Mouse (Mus musculus): ENCODE results near the gene Catsperg1. TPM values are rescaled to one million over a fixed set of nuclear protein-coding genes. Genes with fewer than 3 reads are reported as not detected.
"Not testable (repeated sequence)": the region's sequence is repeated elsewhere in the genome, so short reads cannot be mapped to it uniquely, and the experiment has no call there.

The Catsperg1 gene
- polyA plus RNA-seq, 1 experiment from 2014 or later, result 0.38 TPM

GRCm38 (mm10) chr7:29202577-29202976, 11.3 kb downstream of the Catsperg1 start:
- no peak overlapping the region for H3K9ac ChIP-seq
- H3K4me2 ChIP-seq, result no peak overlapping the region
- no peak overlapping the region for H3K4me3 ChIP-seq
- H3K4me1 ChIP-seq (replicated peaks), result no peaks in the 10 kb centered on the region
- WGBS, result 71% methylated on average over 6 of the region's 6 CpGs
- 0 out of 2 replicates have a peak, but pooled peaks cover 3% of the 10 kb centered on the region for H3K27me3 ChIP-seq (replicated peaks)
- no peak for ATAC-seq (ENCODE audit: insufficient number of reproducible peaks, low FRiP score)
- no peaks in the 10 kb centered on the region for H3K9me3 ChIP-seq (replicated peaks)
- H3K36me3 ChIP-seq, result no peaks in the 10 kb centered on the region
- no peak overlapping the region for H3K27ac ChIP-seq (ENCODE audit: poor library complexity, severe bottlenecking)

- H3K27me3 ChIP-seq (replicated peaks); H3K9ac ChIP-seq; H3K9me3 ChIP-seq (replicated peaks); H3K27ac ChIP-seq (ENCODE audit: poor library complexity, severe bottlenecking); H3K4me1 ChIP-seq (replicated peaks); ATAC-seq (ENCODE audit: insufficient number of reproducible peaks, low FRiP score); H3K4me2 ChIP-seq; H3K36me3 ChIP-seq; H3K4me3 ChIP-seq: not testable (repeated sequence)
- 81% methylated on average over 1 of the region's 1 CpGs for WGBS
Measured at GRCm38 (mm10) chr7:29194230-29194629, 19.6 kb downstream of the Catsperg1 start.

GRCm38 (mm10) chr7:29181323-29181722, 32.5 kb downstream of the Catsperg1 start:
- not testable (repeated sequence) for H3K9me3 ChIP-seq (replicated peaks); H3K4me2 ChIP-seq; H3K9ac ChIP-seq; H3K27me3 ChIP-seq (replicated peaks); H3K36me3 ChIP-seq; ATAC-seq (ENCODE audit: insufficient number of reproducible peaks, low FRiP score); H3K27ac ChIP-seq (ENCODE audit: poor library complexity, severe bottlenecking)
- 0 out of 2 replicates have a peak overlapping the region, but pooled peaks have one; percentile 80 for H3K4me3 ChIP-seq
- WGBS, result 90% methylated on average over 4 of the region's 4 CpGs
- peaks cover 18% of the 10 kb centered on the region for H3K4me1 ChIP-seq (replicated peaks)

- no peak overlapping the region for H3K9ac ChIP-seq
- H3K27me3 ChIP-seq (replicated peaks), result no peaks in the 10 kb centered on the region
- no peak overlapping the region for H3K27ac ChIP-seq (ENCODE audit: poor library complexity, severe bottlenecking)
- ATAC-seq (ENCODE audit: insufficient number of reproducible peaks, low FRiP score), result peak; percentile 27; the same call in 1 of the 2 replicates
- H3K4me2 ChIP-seq, result peak overlapping the region; percentile 88
- H3K36me3 ChIP-seq, result peaks cover 14% of the 10 kb centered on the region
- H3K4me1 ChIP-seq (replicated peaks), result peaks cover 18% of the 10 kb centered on the region
- WGBS, result 38% methylated on average over 5 of the region's 5 CpGs
- H3K9me3 ChIP-seq (replicated peaks), result no peaks in the 10 kb centered on the region
- peak overlapping the region; percentile 80 for H3K4me3 ChIP-seq
Measured at GRCm38 (mm10) chr7:29180854-29181236, 33.0 kb downstream of the Catsperg1 start.

- peak; percentile 95 for ATAC-seq (ENCODE audit: insufficient number of reproducible peaks, low FRiP score)
- H3K27ac ChIP-seq (ENCODE audit: poor library complexity, severe bottlenecking), result peak within 1 kb of the TSS; percentile 15; the same call in 1 of the 2 replicates
- H3K4me3 ChIP-seq, result peak within 1 kb of the TSS; percentile 80
- peak within 1 kb of the TSS; percentile 88 for H3K4me2 ChIP-seq
- H3K9me3 ChIP-seq (replicated peaks), result no peaks in the 10 kb centered on the region
- H3K9ac ChIP-seq, result peak within 1 kb of the TSS; percentile 86
- H3K4me1 ChIP-seq (replicated peaks), result peaks cover 18% of the 10 kb centered on the region
- no peaks in the 10 kb centered on the region for H3K27me3 ChIP-seq (replicated peaks)
- under 1% methylated on average over 62 of the region's 62 CpGs for WGBS
- peaks cover 20% of the 10 kb centered on the region for H3K36me3 ChIP-seq
Measured at GRCm38 (mm10) chr7:29180077-29180853, 33.6 kb downstream of the Catsperg1 start, which contains the start of gene Psmd8. TSS of gene Psmd8 (minus strand) at chr7:29180701.

- H3K4me2 ChIP-seq, result peak overlapping the region; percentile 88
- ATAC-seq (ENCODE audit: insufficient number of reproducible peaks, low FRiP score), result no peak
- H3K9ac ChIP-seq, result peak overlapping the region; percentile 86
- peak overlapping the region; percentile 80 for H3K4me3 ChIP-seq
- peaks cover 18% of the 10 kb centered on the region for H3K4me1 ChIP-seq (replicated peaks)
- H3K27me3 ChIP-seq (replicated peaks), result peaks cover 7% of the 10 kb centered on the region; the same call in 1 of the 2 replicates
- 28% methylated on average over 7 of the region's 7 CpGs for WGBS
- peaks cover 29% of the 10 kb centered on the region for H3K36me3 ChIP-seq
- no peaks in the 10 kb centered on the region for H3K9me3 ChIP-seq (replicated peaks)
- no peak overlapping the region for H3K27ac ChIP-seq (ENCODE audit: poor library complexity, severe bottlenecking)
Measured at GRCm38 (mm10) chr7:29179323-29179722, 34.5 kb downstream of the Catsperg1 start.

- ATAC-seq (ENCODE audit: insufficient number of reproducible peaks, low FRiP score), result no peak
- H3K4me1 ChIP-seq (replicated peaks), result peaks cover 18% of the 10 kb centered on the region
- H3K4me3 ChIP-seq, result no peak overlapping the region
- H3K9ac ChIP-seq, result no peak overlapping the region
- H3K27me3 ChIP-seq (replicated peaks), result peaks cover 18% of the 10 kb centered on the region
- H3K9me3 ChIP-seq (replicated peaks), result no peaks in the 10 kb centered on the region
- WGBS, result 88% methylated on average over 4 of the region's 4 CpGs
- H3K36me3 ChIP-seq, result peaks cover 42% of the 10 kb centered on the region
- 0 out of 2 replicates have a peak overlapping the region, but pooled peaks have one; percentile 88 for H3K4me2 ChIP-seq
- H3K27ac ChIP-seq (ENCODE audit: poor library complexity, severe bottlenecking), result no peak overlapping the region
Measured at GRCm38 (mm10) chr7:29178106-29178505, 35.7 kb downstream of the Catsperg1 start.

GRCm38 (mm10) chr7:29172390-29173016, 41.3 kb downstream of the Catsperg1 start:
- no peaks in the 10 kb centered on the region for H3K9me3 ChIP-seq (replicated peaks)
- WGBS, result 30% methylated on average over 32 of the region's 32 CpGs
- H3K27ac ChIP-seq (ENCODE audit: poor library complexity, severe bottlenecking), result no peak overlapping the region
- peaks cover 54% of the 10 kb centered on the region for H3K27me3 ChIP-seq (replicated peaks)
- peaks cover 38% of the 10 kb centered on the region for H3K4me1 ChIP-seq (replicated peaks)
- peaks cover 42% of the 10 kb centered on the region for H3K36me3 ChIP-seq
- 0 out of 2 replicates have a peak overlapping the region, but pooled peaks have one; percentile 89 for H3K4me2 ChIP-seq
- no peak for ATAC-seq (ENCODE audit: insufficient number of reproducible peaks, low FRiP score)
- no peak overlapping the region for H3K9ac ChIP-seq
- 0 out of 2 replicates have a peak overlapping the region, but pooled peaks have one; percentile 67 for H3K4me3 ChIP-seq

- ATAC-seq (ENCODE audit: insufficient number of reproducible peaks, low FRiP score), result no peak
- 6% methylated on average over 33 of the region's 34 CpGs for WGBS
Measured at GRCm38 (mm10) chr7:29171562-29172097, 42.2 kb downstream of the Catsperg1 start.

GRCm38 (mm10) chr7:29170755-29171561, 42.9 kb downstream of the Catsperg1 start:
- no peak for ATAC-seq (ENCODE audit: insufficient number of reproducible peaks, low FRiP score)
- H3K4me1 ChIP-seq (replicated peaks), result peaks cover 38% of the 10 kb centered on the region
- H3K4me3 ChIP-seq, result peak overlapping the region; percentile 67
- peaks cover 29% of the 10 kb centered on the region for H3K36me3 ChIP-seq
- H3K9ac ChIP-seq, result peak overlapping the region; percentile 69
- H3K9me3 ChIP-seq (replicated peaks), result no peaks in the 10 kb centered on the region
- 2% methylated on average over 43 of the region's 43 CpGs for WGBS
- H3K27ac ChIP-seq (ENCODE audit: poor library complexity, severe bottlenecking), result no peak overlapping the region
- peaks cover 56% of the 10 kb centered on the region for H3K27me3 ChIP-seq (replicated peaks)
- H3K4me2 ChIP-seq, result peak overlapping the region; percentile 89

More at GRCm38 (mm10) chr7:29171562-29172097, 42.2 kb downstream of the Catsperg1 start:
- Histone ChIP-seq H3K4me3 (peak overlapping the region; percentile 67), H3K4me1 (replicated peaks) (peaks cover 38% of the 10 kb centered on the region), H3K4me2 (peak overlapping the region; percentile 89), H3K27ac (ENCODE audit: poor library complexity, severe bottlenecking) (no peak overlapping the region), H3K9me3 (replicated peaks) (no peaks in the 10 kb centered on the region), H3K36me3 (peaks cover 35% of the 10 kb centered on the region), H3K27me3 (replicated peaks) (peaks cover 56% of the 10 kb centered on the region), H3K9ac (peak overlapping the region; percentile 69)
